Comparison of ENCODE assay signal across 16 mouse cellular contexts in genomic region chr4:82148129-82149064, GRCm38 (mm10).
DNase-seq lines count a peak whose midpoint lies in the region; ATAC-seq and TF ChIP-seq lines count a peak whose summit lies in the region.
"Had no signal": no experiment of that assay in that cellular context is flagged by ENCODE, and none has a peak within 500 bp of the region (broad histone marks: within the 10 kb centered on the region; RNA-seq: fewer than 3 reads in every experiment).

No protein-coding gene starts in this region.

- H3K4me3 ChIP-seq in kidney, embryonic 14.5 days (ENCODE audit: low read length) = no peak overlapping the region
- no peak overlapping the region for H3K4me3 ChIP-seq in CH12.LX (replicated peaks in 1 of 3; ENCODE audit: low read depth in 2 of 3, low read length in 2 of 3, poor library complexity in 1 of 3)
- no peak overlapping the region for H3K4me3 ChIP-seq in limb, embryonic 10.5 days
- H3K4me3 ChIP-seq: erythroblast, embryonic 14.5 days had no signal

- dilution Hi-C loops in CH12.LX (cut with MboI; ENCODE audit: extremely low pct_ligation_motif_present, extremely low pct_unique_long_range_greater_than_20kb, low sequenced_read_pairs) = no loop called here

- TF ChIP-seq EP300 in CH12.LX (IDR thresholded peaks at IDR 0.05; ENCODE audit: low read length) = peak; percentile 7; the same call in 1 of the 2 replicates

- TF ChIP-seq RAD21 in CH12.LX (IDR thresholded peaks at IDR 0.05; ENCODE audit: low read depth, low read length) = no peak; the same call in 1 of the 2 replicates

- peaks cover 2% of the 10 kb centered on the region; the same call in 1 of the 2 replicates for H3K4me1 ChIP-seq in kidney, embryonic 14.5 days (ENCODE audit: control insufficient read depth, insufficient read depth, low read length)
- peaks cover 14 to 43% of the 10 kb centered on the region in 2 experiments for H3K4me1 ChIP-seq in CH12.LX (ENCODE audit: control insufficient read depth in 1 of 2, insufficient read depth in 2 of 2)
- H3K4me1 ChIP-seq in limb, embryonic 10.5 days = peaks cover 47% of the 10 kb centered on the region

- no peak overlapping the region for H3K9ac ChIP-seq in kidney, embryonic 14.5 days (ENCODE audit: low read depth, low read length)
- H3K9ac ChIP-seq in CH12.LX (ENCODE audit: insufficient read depth, low read depth) = peak overlapping the region; percentile 44; the same call in 1 of the 2 replicates
- H3K9ac ChIP-seq: liver, postnatal 0 days had no signal

- H3K27me3 ChIP-seq in kidney, embryonic 14.5 days (ENCODE audit: control insufficient read depth, insufficient read depth, low read length) = peaks cover 11% of the 10 kb centered on the region
- H3K27me3 ChIP-seq in CH12.LX (replicated peaks) = no peaks in the 10 kb centered on the region
- no peaks in the 10 kb centered on the region for H3K27me3 ChIP-seq in limb, embryonic 10.5 days (ENCODE audit: low read depth, poor library complexity, severe bottlenecking)

- no peak for DNase-seq in kidney, postnatal 25 days
- DNase-seq in CH12.LX (ENCODE audit: extremely low read depth) (peak; percentile 58), MN1 (ENCODE audit: low spot score) (peak; percentile 48)
- DNase-seq in limb, embryonic 10.5 days (ENCODE audit: low spot score) = peak; percentile 44
- DNase-seq in left cerebral cortex, adult 18-20 months (ENCODE audit: low spot score in 2 of 2) = no peak
- no peak for DNase-seq in right cerebral cortex, postnatal 4 days
- DNase-seq: adrenal gland, postnatal 10 days; cerebellum, postnatal 14 days; gastrocnemius, postnatal 36 days; kidney, adult 9 months; layer of hippocampus, postnatal 36 days; liver, postnatal 0 days; thymus, postnatal 14 days had no signal

- in situ Hi-C loops in CH12.LX (cut with MboI; ENCODE audit: low pct_ligation_motif_present, low pct_unique_long_range_greater_than_20kb, low sequenced_read_pairs) = no loop called here

- TF ChIP-seq CTCF in CH12.LX (conservative IDR thresholded peaks at IDR 0.05 in 1 of 2, IDR thresholded peaks at IDR 0.05 in 1 of 2; ENCODE audit: low read depth in 2 of 2, low read length in 2 of 2) = no peak

- H3K27ac ChIP-seq in kidney, embryonic 14.5 days (ENCODE audit: low read depth, low read length) = no peak overlapping the region
- H3K27ac ChIP-seq in CH12.LX (ENCODE audit: insufficient read depth, low read depth) = peak overlapping the region; percentile 66; the same call in 1 of the 2 replicates
- peak overlapping the region; percentile 66 for H3K27ac ChIP-seq in limb, embryonic 10.5 days

- H3K79me2 ChIP-seq in CH12.LX (replicated peaks; ENCODE audit: control insufficient read depth, extremely low read depth, insufficient read depth, poor library complexity, severe bottlenecking) = no peaks in the 10 kb centered on the region

- WGBS in kidney, embryonic 14.5 days = 21% methylated on average over 6 of the region's 6 CpGs
- 19% methylated on average over 6 of the region's 6 CpGs for WGBS in limb, embryonic 10.5 days

- H3K9me3 ChIP-seq in kidney, embryonic 14.5 days (ENCODE audit: control insufficient read depth, low read length) = no peaks in the 10 kb centered on the region
- no peaks in the 10 kb centered on the region for H3K9me3 ChIP-seq in CH12.LX (replicated peaks; ENCODE audit: low read length)
- no peaks in the 10 kb centered on the region for H3K9me3 ChIP-seq in limb, embryonic 10.5 days (replicated peaks)

- peak; percentile 89 for ATAC-seq in kidney, embryonic 14.5 days (ENCODE audit: low FRiP score, low TSS enrichment)
- ATAC-seq: hindbrain, embryonic 16.5 days; liver, postnatal 0 days had no signal

- TF ChIP-seq POLR2A in CH12.LX (IDR thresholded peaks at IDR 0.05; ENCODE audit: low read depth, low read length) = no peak

- no peaks in the 10 kb centered on the region for H3K36me3 ChIP-seq in kidney, embryonic 14.5 days (ENCODE audit: control insufficient read depth, insufficient read depth, low read length)
- H3K36me3 ChIP-seq in CH12.LX (replicated peaks in 1 of 2; ENCODE audit: control insufficient read depth in 1 of 2, insufficient read depth in 1 of 2, low read length in 1 of 2) = no peaks in the 10 kb centered on the region
- no peaks in the 10 kb centered on the region for H3K36me3 ChIP-seq in limb, embryonic 10.5 days

- no peak overlapping the region for H3K4me2 ChIP-seq in kidney, embryonic 14.5 days (replicated peaks; ENCODE audit: low read depth, low read length)
- H3K4me2 ChIP-seq in CH12.LX (ENCODE audit: insufficient read depth, low read depth, poor library complexity, severe bottlenecking) = peak overlapping the region; percentile 39

TF ChIP-seq in CH12.LX, 34 proteins besides CTCF, POLR2A, EP300 and RAD21:
- TF ChIP-seq TBP (conservative IDR thresholded peaks at IDR 0.05; ENCODE audit: low read depth, low read length) (0 out of 2 replicates have a peak, but pooled peaks have one; percentile 28), ZNF384 (IDR thresholded peaks at IDR 0.05; ENCODE audit: low read depth, low read length) (peak; percentile 88), MAX (IDR thresholded peaks at IDR 0.05; ENCODE audit: low read length) (peak; percentile 28; the same call in 1 of the 2 replicates), JUND (conservative IDR thresholded peaks at IDR 0.05; ENCODE audit: low read depth, low read length) (no peak), HCFC1 (IDR thresholded peaks at IDR 0.05; ENCODE audit: low read depth, low read length) (no peak)

Comparison
In these comparisons a context has a peak if more than half of its experiments do, and no peak if none do; other contexts are left out.
1. DNase-seq: peak in CH12.LX (single experiment), MN1 (single experiment) and limb, embryonic 10.5 days (single experiment); none in kidney, postnatal 25 days (0 of 2), left cerebral cortex, adult 18-20 months (0 of 2) and right cerebral cortex, postnatal 4 days (single experiment).